Mouse (Mus musculus) erythroblast, embryonic 14.5 days (primary cell): Measurements from ENCODE around the gene Actb. TPM values are rescaled to one million over a fixed set of nuclear protein-coding genes. Genes with fewer than 3 reads are reported as not detected.
A peak's percentile ranks its signal among the peaks of the same experiment; 100 is the strongest.
"Not testable (repeated sequence)": the region's sequence is repeated elsewhere in the genome, so short reads cannot be mapped to it uniquely, and the experiment has no call there.

Experiments used
- H3K27me3 ChIP-seq: 2 replicates; pipeline ENCODE4 v1.6.1; 2012; ENCODE audit warnings: inconsistent platforms; ENCODE audit not compliant: control insufficient read depth
- H3K36me3 ChIP-seq: 2 replicates; pipeline ENCODE4 v1.6.1; 2012; ENCODE audit warnings: mild to moderate bottlenecking, inconsistent platforms; ENCODE audit not compliant: control insufficient read depth
- H3K4me1 ChIP-seq: 2 replicates; pipeline ENCODE4 v1.6.1; 2012; ENCODE audit warnings: inconsistent platforms; ENCODE audit not compliant: control insufficient read depth
- H3K4me3 ChIP-seq: replicated peaks from 2 replicates; pipeline ENCODE3; 2012; ENCODE audit warnings: moderate library complexity, mild to moderate bottlenecking, inconsistent platforms
- H3K9me3 ChIP-seq: 2 replicates; pipeline ENCODE4 v1.6.1; 2012; ENCODE audit warnings: low read length, inconsistent platforms, mixed read lengths; ENCODE audit not compliant: control insufficient read depth
- GATA1 ChIP-seq: IDR thresholded peaks from 2 replicates; pipeline ENCODE4 v1.6.1; 2012; ENCODE audit warnings: low read length, inconsistent platforms, mixed read lengths
- TAL1 ChIP-seq: IDR thresholded peaks from 3 replicates; pipeline ENCODE4 v1.6.1; 2012; ENCODE audit warnings: low read length, inconsistent platforms, mixed read lengths
- polyA plus RNA-seq: library from polyadenylated mRNA; stranded (reverse); fragments of >175 nt; gene quantifications from 2 replicates; pipeline ENCODE4 v1.2.3, GENCODE M21; 2012

Gene Actb
- polyA plus RNA-seq, 1 experiment: 326 TPM

- no peak overlapping the region for H3K4me3 ChIP-seq
These were observed 5.9 kb downstream of the Actb start for GRCm38 (mm10) chr5:142900651-142901050.

GRCm38 (mm10) chr5:142899932-142900533, 6.5 kb downstream of the Actb start:
- Histone ChIP-seq H3K4me1 (peaks cover 59% of the 10 kb centered on the region), H3K36me3 (peaks cover 77% of the 10 kb centered on the region), H3K27me3 (no peaks in the 10 kb centered on the region; the same call in 1 of the 2 replicates), H3K4me3 (no peak overlapping the region), H3K9me3 (no peaks in the 10 kb centered on the region; the same call in 1 of the 2 replicates)
- no peak for TF ChIP-seq TAL1
- no peak for TF ChIP-seq GATA1

More at GRCm38 (mm10) chr5:142900651-142901050, 5.9 kb downstream of the Actb start:
- Histone ChIP-seq H3K9me3 (no peaks in the 10 kb centered on the region; the same call in 1 of the 2 replicates), H3K27me3 (no peaks in the 10 kb centered on the region; the same call in 1 of the 2 replicates), H3K4me1 (peaks cover 57% of the 10 kb centered on the region), H3K36me3 (peaks cover 83% of the 10 kb centered on the region)
- TF ChIP-seq TAL1: no peak

- H3K9me3 ChIP-seq: no peaks in the 10 kb centered on the region
- H3K36me3 ChIP-seq: peaks cover 68% of the 10 kb centered on the region
- H3K4me3 ChIP-seq: no peak overlapping the region
- H3K27me3 ChIP-seq: no peaks in the 10 kb centered on the region; the same call in 1 of the 2 replicates
- peaks cover 58% of the 10 kb centered on the region for H3K4me1 ChIP-seq
- no peak for TF ChIP-seq TAL1
- TF ChIP-seq GATA1: no peak
These were observed 7.4 kb downstream of the Actb start for GRCm38 (mm10) chr5:142899057-142899601.

GRCm38 (mm10) chr5:142898316-142898715, 8.2 kb downstream of the Actb start:
- Histone ChIP-seq H3K27me3 (no peaks in the 10 kb centered on the region), H3K36me3 (peaks cover 60% of the 10 kb centered on the region), H3K4me3 (no peak overlapping the region), H3K9me3 (no peaks in the 10 kb centered on the region), H3K4me1 (peaks cover 59% of the 10 kb centered on the region)
- TF ChIP-seq TAL1: no peak
- no peak for TF ChIP-seq GATA1

GRCm38 (mm10) chr5:142897568-142898248, 8.8 kb downstream of the Actb start:
- TF ChIP-seq TAL1: no peak
- no peak for TF ChIP-seq GATA1
- Histone ChIP-seq H3K36me3 (peaks cover 54% of the 10 kb centered on the region), H3K4me3 (no peak overlapping the region), H3K9me3 (no peaks in the 10 kb centered on the region), H3K4me1 (peaks cover 58% of the 10 kb centered on the region), H3K27me3 (no peaks in the 10 kb centered on the region)

GRCm38 (mm10) chr5:142896713-142897112, 9.8 kb downstream of the Actb start:
- peaks cover 51% of the 10 kb centered on the region for H3K4me1 ChIP-seq
- H3K9me3 ChIP-seq: no peaks in the 10 kb centered on the region
- H3K27me3 ChIP-seq: no peaks in the 10 kb centered on the region
- peaks cover 44% of the 10 kb centered on the region for H3K36me3 ChIP-seq
- TF ChIP-seq GATA1 (no peak), TAL1 (no peak)
- no peak overlapping the region for H3K4me3 ChIP-seq

GRCm38 (mm10) chr5:142896192-142896591, 10.4 kb downstream of the Actb start:
- H3K9me3 ChIP-seq: no peaks in the 10 kb centered on the region
- TF ChIP-seq GATA1 (no peak), TAL1 (no peak)
- H3K4me1 ChIP-seq: peaks cover 49% of the 10 kb centered on the region
- H3K36me3 ChIP-seq: peaks cover 38% of the 10 kb centered on the region
- peak overlapping the region; percentile 73 for H3K4me3 ChIP-seq
- H3K27me3 ChIP-seq: no peaks in the 10 kb centered on the region

- Histone ChIP-seq H3K4me3 (peak within 1 kb of the TSS; percentile 73), H3K9me3 (no peaks in the 10 kb centered on the region), H3K27me3 (no peaks in the 10 kb centered on the region), H3K4me1 (peaks cover 50% of the 10 kb centered on the region), H3K36me3 (peaks cover 27% of the 10 kb centered on the region)
- TF ChIP-seq GATA1 (no peak), TAL1 (no peak)
These were observed 11.5 kb downstream of the Actb start, which contains the start of gene Fbxl18 for GRCm38 (mm10) chr5:142894918-142895613. Gene Fbxl18 (minus strand): TSS chr5:142895421.

- H3K4me3 ChIP-seq: no peak overlapping the region
- peaks cover 13% of the 10 kb centered on the region for H3K36me3 ChIP-seq
- no peaks in the 10 kb centered on the region for H3K27me3 ChIP-seq
- H3K9me3 ChIP-seq: no peaks in the 10 kb centered on the region
- TF ChIP-seq GATA1 (no peak), TAL1 (no peak)
- peaks cover 41% of the 10 kb centered on the region for H3K4me1 ChIP-seq
These were observed 15.2 kb downstream of the Actb start for GRCm38 (mm10) chr5:142891396-142891795.

- H3K4me3 ChIP-seq, H3K9me3 ChIP-seq, H3K27me3 ChIP-seq: not testable (repeated sequence)
- Histone ChIP-seq H3K4me1 (peaks cover 11% of the 10 kb centered on the region), H3K36me3 (peaks cover 39% of the 10 kb centered on the region)
These were observed 19.0 kb downstream of the Actb start for GRCm38 (mm10) chr5:142887533-142887932.
